Mouse (Mus musculus): Measurements from ENCODE around the gene Themis2. TPM values are rescaled to one million over a fixed set of nuclear protein-coding genes. Genes with fewer than 3 reads are reported as not detected.
"Not testable (repeated sequence)": the region's sequence is repeated elsewhere in the genome, so short reads cannot be mapped to it uniquely, and the experiment has no call there.

Gene Themis2
- polyA plus RNA-seq, 1 experiment from 2014 or later, result 1.1 TPM

- Histone ChIP-seq H3K4me1 (no peaks in the 10 kb centered on the region), H3K9me3 (no peaks in the 10 kb centered on the region), H3K9ac (no peak overlapping the region), H3K4me3 (no peak overlapping the region), H3K36me3 (peaks cover 86% of the 10 kb centered on the region), H3K27me3 (replicated peaks) (no peaks in the 10 kb centered on the region), H3K27ac (replicated peaks) (no peak overlapping the region), H3K4me2 (no peak overlapping the region)
- WGBS, result 82% methylated on average over 5 of the region's 5 CpGs
- ATAC-seq (ENCODE audit: extremely low read depth, insufficient number of reproducible peaks, low FRiP score, low TSS enrichment), result no peak
Observed at GRCm38 (mm10) chr4:132776764-132777163, 19.4 kb downstream of the Themis2 start.

- Histone ChIP-seq H3K9ac (no peak overlapping the region), H3K36me3 (peaks cover 98% of the 10 kb centered on the region), H3K9me3 (no peaks in the 10 kb centered on the region), H3K4me3 (no peak overlapping the region), H3K27me3 (replicated peaks) (no peaks in the 10 kb centered on the region), H3K27ac (replicated peaks) (no peak overlapping the region), H3K4me1 (no peaks in the 10 kb centered on the region), H3K4me2 (no peak overlapping the region)
- no peak for ATAC-seq (ENCODE audit: extremely low read depth, insufficient number of reproducible peaks, low FRiP score, low TSS enrichment)
- WGBS, result 77% methylated on average over 3 of the region's 3 CpGs
Observed at GRCm38 (mm10) chr4:132774905-132775304, 21.3 kb downstream of the Themis2 start.

GRCm38 (mm10) chr4:132771776-132772175 lies 24.4 kb downstream of the Themis2 start:
- ATAC-seq (ENCODE audit: extremely low read depth, insufficient number of reproducible peaks, low FRiP score, low TSS enrichment), result no peak
- Histone ChIP-seq H3K4me1 (peaks cover 13% of the 10 kb centered on the region), H3K27ac (replicated peaks) (no peak overlapping the region), H3K4me2 (no peak overlapping the region), H3K9ac (no peak overlapping the region), H3K4me3 (no peak overlapping the region), H3K36me3 (peaks cover 68% of the 10 kb centered on the region), H3K27me3 (replicated peaks) (no peaks in the 10 kb centered on the region), H3K9me3 (no peaks in the 10 kb centered on the region)
- WGBS, result 87% methylated on average over 9 of the region's 9 CpGs

GRCm38 (mm10) chr4:132767914-132768876 lies 28.0 kb downstream of the Themis2 start, which contains the start of gene Rpa2:
Rpa2 (plus strand) TSS chr4:132768332.
- H3K9ac ChIP-seq, result peak within 1 kb of the TSS; percentile 92
- peaks cover 32% of the 10 kb centered on the region for H3K36me3 ChIP-seq
- H3K9me3 ChIP-seq, result no peaks in the 10 kb centered on the region
- H3K4me1 ChIP-seq, result peaks cover 13% of the 10 kb centered on the region
- peak; percentile 90 for ATAC-seq (ENCODE audit: extremely low read depth, insufficient number of reproducible peaks, low FRiP score, low TSS enrichment)
- WGBS, result under 1% methylated on average over 71 of the region's 71 CpGs
- H3K27me3 ChIP-seq (replicated peaks), result no peaks in the 10 kb centered on the region
- peak within 1 kb of the TSS; percentile 93 for H3K4me3 ChIP-seq
- H3K4me2 ChIP-seq, result peak within 1 kb of the TSS; percentile 90
- H3K27ac ChIP-seq (replicated peaks), result peak within 1 kb of the TSS; percentile 84

GRCm38 (mm10) chr4:132763125-132763524 lies 33.1 kb downstream of the Themis2 start:
- H3K4me1 ChIP-seq; H3K27me3 ChIP-seq (replicated peaks); H3K36me3 ChIP-seq; H3K9ac ChIP-seq; H3K27ac ChIP-seq (replicated peaks); H3K4me3 ChIP-seq; H3K9me3 ChIP-seq; H3K4me2 ChIP-seq; ATAC-seq (ENCODE audit: extremely low read depth, insufficient number of reproducible peaks, low FRiP score, low TSS enrichment): not testable (repeated sequence)
- WGBS, result 77% methylated on average over 3 of the region's 3 CpGs

GRCm38 (mm10) chr4:132762602-132763001 lies 33.6 kb downstream of the Themis2 start:
- WGBS, result 66% methylated on average over 6 of the region's 6 CpGs
- H3K27ac ChIP-seq (replicated peaks), result no peak overlapping the region
- no peaks in the 10 kb centered on the region for H3K9me3 ChIP-seq
- no peak overlapping the region for H3K4me3 ChIP-seq
- 0 out of 2 replicates have a peak, but pooled peaks cover 2% of the 10 kb centered on the region for H3K4me1 ChIP-seq
- H3K9ac ChIP-seq, result no peak overlapping the region
- H3K4me2 ChIP-seq, result no peak overlapping the region
- peaks cover 7% of the 10 kb centered on the region for H3K27me3 ChIP-seq (replicated peaks)
- H3K36me3 ChIP-seq, result no peaks in the 10 kb centered on the region
- no peak for ATAC-seq (ENCODE audit: extremely low read depth, insufficient number of reproducible peaks, low FRiP score, low TSS enrichment)

GRCm38 (mm10) chr4:132760296-132760695 lies 35.9 kb downstream of the Themis2 start:
- H3K4me2 ChIP-seq, result no peak overlapping the region
- H3K36me3 ChIP-seq, result no peaks in the 10 kb centered on the region
- H3K4me3 ChIP-seq, result no peak overlapping the region
- H3K27me3 ChIP-seq (replicated peaks), result peaks cover 21% of the 10 kb centered on the region
- H3K4me1 ChIP-seq, result peaks cover 9% of the 10 kb centered on the region; the same call in 1 of the 2 replicates
- no peak overlapping the region for H3K9ac ChIP-seq
- H3K27ac ChIP-seq (replicated peaks), result no peak overlapping the region
- H3K9me3 ChIP-seq, result no peaks in the 10 kb centered on the region
- ATAC-seq (ENCODE audit: extremely low read depth, insufficient number of reproducible peaks, low FRiP score, low TSS enrichment), result no peak
- WGBS, result 60% methylated on average over 3 of the region's 3 CpGs

GRCm38 (mm10) chr4:132757633-132758351 lies 38.4 kb downstream of the Themis2 start:
- H3K27ac ChIP-seq (replicated peaks), result no peak overlapping the region
- peaks cover 14% of the 10 kb centered on the region for H3K4me1 ChIP-seq
- no peaks in the 10 kb centered on the region for H3K36me3 ChIP-seq
- H3K9ac ChIP-seq, result no peak overlapping the region; the same call in 1 of the 2 replicates
- H3K4me3 ChIP-seq, result peak overlapping the region; percentile 52; the same call in 1 of the 2 replicates
- peaks cover 25% of the 10 kb centered on the region for H3K27me3 ChIP-seq (replicated peaks)
- H3K4me2 ChIP-seq, result peak overlapping the region; percentile 79
- no peaks in the 10 kb centered on the region for H3K9me3 ChIP-seq
- no peak for ATAC-seq (ENCODE audit: extremely low read depth, insufficient number of reproducible peaks, low FRiP score, low TSS enrichment)
- WGBS, result 62% methylated on average over 7 of the region's 7 CpGs

GRCm38 (mm10) chr4:132756974-132757373 lies 39.2 kb downstream of the Themis2 start, which contains the start of gene Smpdl3b:
Smpdl3b (minus strand) TSS chr4:132757252.
- Histone ChIP-seq H3K9me3 (no peaks in the 10 kb centered on the region), H3K9ac (peak within 1 kb of the TSS; percentile 76), H3K4me3 (peak within 1 kb of the TSS; percentile 52), H3K4me2 (peak within 1 kb of the TSS; percentile 79), H3K27ac (replicated peaks) (no peak within 1 kb of the TSS), H3K4me1 (peaks cover 15% of the 10 kb centered on the region), H3K36me3 (no peaks in the 10 kb centered on the region), H3K27me3 (replicated peaks) (peaks cover 25% of the 10 kb centered on the region)
- no peak for ATAC-seq (ENCODE audit: extremely low read depth, insufficient number of reproducible peaks, low FRiP score, low TSS enrichment)
- WGBS, result 1% methylated on average over 22 of the region's 22 CpGs

GRCm38 (mm10) chr4:132752992-132753391 lies 43.2 kb downstream of the Themis2 start:
- Histone ChIP-seq H3K27ac (replicated peaks) (no peak overlapping the region), H3K9me3 (no peaks in the 10 kb centered on the region), H3K9ac (no peak overlapping the region), H3K4me1 (peaks cover 15% of the 10 kb centered on the region), H3K36me3 (no peaks in the 10 kb centered on the region), H3K4me2 (no peak overlapping the region), H3K4me3 (no peak overlapping the region), H3K27me3 (replicated peaks) (peaks cover 22% of the 10 kb centered on the region)
- WGBS, result 39% methylated on average over 6 of the region's 6 CpGs
- no peak for ATAC-seq (ENCODE audit: extremely low read depth, insufficient number of reproducible peaks, low FRiP score, low TSS enrichment)

- H3K27me3 ChIP-seq (replicated peaks), result no peaks in the 10 kb centered on the region
- H3K9me3 ChIP-seq, result no peaks in the 10 kb centered on the region
- 74% methylated on average over 6 of the region's 6 CpGs for WGBS
- no peak overlapping the region for H3K27ac ChIP-seq (replicated peaks)
- ATAC-seq (ENCODE audit: extremely low read depth, insufficient number of reproducible peaks, low FRiP score, low TSS enrichment), result no peak
- H3K4me2 ChIP-seq, result no peak overlapping the region
- H3K36me3 ChIP-seq, result no peaks in the 10 kb centered on the region
- H3K9ac ChIP-seq, result no peak overlapping the region
- no peak overlapping the region for H3K4me3 ChIP-seq
- peaks cover 9% of the 10 kb centered on the region for H3K4me1 ChIP-seq
Observed at GRCm38 (mm10) chr4:132749258-132749982, 46.8 kb downstream of the Themis2 start.

All from heart, embryonic 13.5 days (tissue).